Mouse (Mus musculus): ENCODE measurements around the gene Fam129a. TPM values are rescaled to one million over a fixed set of nuclear protein-coding genes. Genes with fewer than 3 reads are reported as not detected.
"Not testable (repeated sequence)": the region's sequence is repeated elsewhere in the genome, so short reads cannot be mapped to it uniquely, and the experiment has no call there.

Fam129a gene
- polyA plus RNA-seq, 1 experiment, result 19.9 TPM

DNA sequence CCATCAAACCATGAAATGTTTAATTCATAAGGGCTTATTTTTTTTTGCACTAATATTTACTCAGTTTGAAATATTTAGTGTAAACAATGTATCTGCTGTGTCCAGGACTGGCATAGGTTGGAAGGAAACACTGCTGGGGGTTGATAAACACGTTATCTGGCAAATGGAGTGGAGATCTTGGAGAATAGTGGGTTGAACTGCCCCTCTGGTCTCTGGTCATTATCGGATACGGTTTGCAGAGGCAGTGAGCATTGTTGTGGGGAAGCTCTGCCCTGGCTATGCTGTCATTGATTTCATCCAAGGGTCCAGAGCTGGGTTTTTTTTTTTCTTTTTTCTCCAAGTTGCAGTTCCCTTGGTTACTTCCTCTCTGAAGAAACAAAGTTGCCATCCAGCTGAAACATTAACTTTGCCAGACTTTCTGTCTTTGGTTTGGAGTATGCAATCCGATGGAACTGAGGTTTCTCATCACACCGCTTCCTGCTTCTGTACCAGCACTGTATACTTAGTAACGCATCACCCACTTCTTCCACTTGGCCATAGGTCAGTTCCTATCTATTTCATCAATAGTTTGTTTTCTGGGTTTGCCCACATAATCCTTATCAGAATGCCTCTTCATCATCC lies 26.8 kb downstream of the Fam129a start:
- Histone ChIP-seq H3K36me3 (ENCODE audit: control insufficient read depth, insufficient read depth, low read length, poor library complexity, severe bottlenecking) (peaks cover 2% of the 10 kb centered on the region; the same call in 1 of the 2 replicates), H3K27me3 (ENCODE audit: control insufficient read depth, insufficient read depth, low read length, poor library complexity, severe bottlenecking) (no peaks in the 10 kb centered on the region), H3K4me3 (ENCODE audit: low read depth, low read length) (no peak overlapping the region), H3K27ac (ENCODE audit: insufficient read depth, low read length) (no peak overlapping the region), H3K9me3 (replicated peaks; ENCODE audit: control insufficient read depth, insufficient read depth, low read length, poor library complexity, severe bottlenecking) (peaks cover 5% of the 10 kb centered on the region), H3K4me1 (ENCODE audit: control insufficient read depth, insufficient read depth, low read length) (no peaks in the 10 kb centered on the region), H3K9ac (ENCODE audit: low read depth, poor library complexity, severe bottlenecking) (no peak overlapping the region)
- TF ChIP-seq POLR2A (IDR thresholded peaks at IDR 0.05; ENCODE audit: insufficient read depth, low read length) (no peak), EP300 (IDR thresholded peaks at IDR 0.05; ENCODE audit: insufficient read depth, low read depth, low read length) (no peak), CTCF (IDR thresholded peaks at IDR 0.05; ENCODE audit: low read depth, low read length) (no peak)

DNA sequence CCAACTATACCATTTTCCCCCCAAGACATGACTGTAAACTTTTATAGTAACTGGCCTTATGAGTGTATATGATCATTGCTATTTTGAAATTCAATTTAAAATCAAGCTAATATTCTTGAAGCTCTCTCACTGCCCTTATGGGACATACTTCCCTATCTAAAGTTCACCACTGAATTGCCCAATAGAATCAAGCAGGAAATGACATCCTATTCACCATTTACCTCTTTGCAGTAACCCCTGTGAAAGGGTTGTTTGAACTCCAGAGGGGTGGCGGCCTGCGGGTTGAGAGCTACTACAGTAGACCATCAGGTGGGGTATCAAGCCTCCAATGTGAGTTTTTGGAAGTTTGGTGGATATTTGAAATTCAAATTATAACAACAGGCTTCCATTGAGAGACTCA lies 27.9 kb downstream of the Fam129a start:
- H3K9ac ChIP-seq (ENCODE audit: low read depth, poor library complexity, severe bottlenecking), result no peak overlapping the region
- TF ChIP-seq EP300 (IDR thresholded peaks at IDR 0.05; ENCODE audit: insufficient read depth, low read depth, low read length), result no peak

DNA sequence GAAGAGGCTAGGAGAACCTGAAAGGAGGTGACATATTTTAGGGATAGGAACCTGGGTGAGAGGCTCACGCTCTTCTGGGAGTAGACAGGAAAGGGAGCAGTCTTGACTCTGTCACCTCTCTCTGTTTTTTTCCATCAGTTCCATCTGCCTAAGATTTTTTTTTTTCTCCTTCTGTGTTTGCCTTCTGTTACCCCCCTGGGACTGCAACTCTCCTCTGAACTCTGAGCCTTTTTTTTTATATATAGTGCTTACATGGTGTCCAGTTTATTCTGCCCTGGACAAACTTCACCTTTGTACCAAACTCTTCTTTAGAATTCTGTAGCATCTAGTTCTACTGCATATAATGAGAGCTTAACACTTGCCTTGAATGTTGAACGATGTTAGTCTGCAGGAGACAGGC lies 33.3 kb downstream of the Fam129a start:
- Histone ChIP-seq H3K9me3 (replicated peaks; ENCODE audit: control insufficient read depth, insufficient read depth, low read length, poor library complexity, severe bottlenecking) (no peaks in the 10 kb centered on the region), H3K4me1 (ENCODE audit: control insufficient read depth, insufficient read depth, low read length) (no peaks in the 10 kb centered on the region), H3K27ac (ENCODE audit: insufficient read depth, low read length) (no peak overlapping the region), H3K9ac (ENCODE audit: low read depth, poor library complexity, severe bottlenecking) (no peak overlapping the region), H3K36me3 (ENCODE audit: control insufficient read depth, insufficient read depth, low read length, poor library complexity, severe bottlenecking) (no peaks in the 10 kb centered on the region; the same call in 1 of the 2 replicates), H3K4me3 (ENCODE audit: low read depth, low read length) (no peak overlapping the region), H3K27me3 (ENCODE audit: control insufficient read depth, insufficient read depth, low read length, poor library complexity, severe bottlenecking) (no peaks in the 10 kb centered on the region)
- TF ChIP-seq CTCF (IDR thresholded peaks at IDR 0.05; ENCODE audit: low read depth, low read length) (no peak), POLR2A (IDR thresholded peaks at IDR 0.05; ENCODE audit: insufficient read depth, low read length) (no peak), EP300 (IDR thresholded peaks at IDR 0.05; ENCODE audit: insufficient read depth, low read depth, low read length) (no peak)

More for the DNA sequence above, 27.9 kb downstream of the Fam129a start:
- Histone ChIP-seq H3K27ac (ENCODE audit: insufficient read depth, low read length) (no peak overlapping the region), H3K27me3 (ENCODE audit: control insufficient read depth, insufficient read depth, low read length, poor library complexity, severe bottlenecking) (no peaks in the 10 kb centered on the region), H3K9me3 (replicated peaks; ENCODE audit: control insufficient read depth, insufficient read depth, low read length, poor library complexity, severe bottlenecking) (peaks cover 5% of the 10 kb centered on the region; the same call in 1 of the 2 replicates), H3K4me1 (ENCODE audit: control insufficient read depth, insufficient read depth, low read length) (no peaks in the 10 kb centered on the region), H3K36me3 (ENCODE audit: control insufficient read depth, insufficient read depth, low read length, poor library complexity, severe bottlenecking) (no peaks in the 10 kb centered on the region; the same call in 1 of the 2 replicates), H3K4me3 (ENCODE audit: low read depth, low read length) (no peak overlapping the region)

DNA sequence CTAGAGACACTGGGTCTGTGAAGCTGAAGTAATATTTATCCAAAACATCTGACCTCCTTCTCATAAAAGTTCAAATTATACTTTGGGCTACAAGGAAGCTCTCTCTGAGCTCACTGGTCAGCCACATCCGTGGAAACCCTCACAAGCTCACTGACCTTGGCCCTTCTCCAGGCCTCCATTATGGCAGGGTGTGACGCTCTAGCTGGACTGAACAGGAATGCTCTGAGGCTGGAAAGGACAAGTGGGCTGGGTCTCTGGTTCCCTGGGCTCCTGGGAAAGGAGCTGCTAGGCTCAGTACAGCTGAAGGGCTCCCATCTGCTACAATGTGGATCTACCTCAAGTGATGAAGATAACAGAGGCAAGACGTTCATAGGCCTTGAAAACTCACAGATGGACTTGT lies 37.0 kb downstream of the Fam129a start:
- H3K36me3 ChIP-seq (ENCODE audit: control insufficient read depth, insufficient read depth, low read length, poor library complexity, severe bottlenecking); H3K4me3 ChIP-seq (ENCODE audit: low read depth, low read length); H3K27me3 ChIP-seq (ENCODE audit: control insufficient read depth, insufficient read depth, low read length, poor library complexity, severe bottlenecking); H3K27ac ChIP-seq (ENCODE audit: insufficient read depth, low read length); H3K4me1 ChIP-seq (ENCODE audit: control insufficient read depth, insufficient read depth, low read length); H3K9ac ChIP-seq (ENCODE audit: low read depth, poor library complexity, severe bottlenecking); H3K9me3 ChIP-seq (replicated peaks; ENCODE audit: control insufficient read depth, insufficient read depth, low read length, poor library complexity, severe bottlenecking): not testable (repeated sequence)

DNA sequence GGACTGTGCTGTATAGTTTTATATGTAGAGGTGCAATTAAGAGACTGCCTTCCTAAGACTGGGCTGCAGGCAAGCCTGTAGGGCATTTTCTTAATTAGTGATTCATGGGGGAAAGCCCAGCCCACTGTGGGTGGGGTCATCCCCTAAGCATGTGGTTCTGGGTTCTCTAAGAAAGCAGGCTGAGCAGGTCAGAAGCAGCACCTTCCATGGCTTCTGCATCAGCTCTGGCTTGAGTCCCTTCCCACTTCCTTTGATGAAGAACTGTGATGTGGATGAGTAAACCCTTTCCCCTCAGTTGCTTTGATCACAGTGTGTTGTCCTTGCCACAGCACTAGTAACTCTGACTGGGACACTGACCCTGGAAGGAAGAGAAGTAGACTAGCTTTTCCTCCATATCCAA lies 39.6 kb downstream of the Fam129a start:
- H3K27me3 ChIP-seq (ENCODE audit: control insufficient read depth, insufficient read depth, low read length, poor library complexity, severe bottlenecking), result no peaks in the 10 kb centered on the region
- H3K4me1 ChIP-seq (ENCODE audit: control insufficient read depth, insufficient read depth, low read length), result no peaks in the 10 kb centered on the region
- no peak overlapping the region for H3K4me3 ChIP-seq (ENCODE audit: low read depth, low read length)
- no peaks in the 10 kb centered on the region for H3K9me3 ChIP-seq (replicated peaks; ENCODE audit: control insufficient read depth, insufficient read depth, low read length, poor library complexity, severe bottlenecking)
- TF ChIP-seq POLR2A (IDR thresholded peaks at IDR 0.05; ENCODE audit: insufficient read depth, low read length), result no peak
- no peak for TF ChIP-seq EP300 (IDR thresholded peaks at IDR 0.05; ENCODE audit: insufficient read depth, low read depth, low read length)
- no peak for TF ChIP-seq CTCF (IDR thresholded peaks at IDR 0.05; ENCODE audit: low read depth, low read length)
- no peak overlapping the region for H3K9ac ChIP-seq (ENCODE audit: low read depth, poor library complexity, severe bottlenecking)
- H3K27ac ChIP-seq (ENCODE audit: insufficient read depth, low read length), result no peak overlapping the region
- no peaks in the 10 kb centered on the region; the same call in 1 of the 2 replicates for H3K36me3 ChIP-seq (ENCODE audit: control insufficient read depth, insufficient read depth, low read length, poor library complexity, severe bottlenecking)

DNA sequence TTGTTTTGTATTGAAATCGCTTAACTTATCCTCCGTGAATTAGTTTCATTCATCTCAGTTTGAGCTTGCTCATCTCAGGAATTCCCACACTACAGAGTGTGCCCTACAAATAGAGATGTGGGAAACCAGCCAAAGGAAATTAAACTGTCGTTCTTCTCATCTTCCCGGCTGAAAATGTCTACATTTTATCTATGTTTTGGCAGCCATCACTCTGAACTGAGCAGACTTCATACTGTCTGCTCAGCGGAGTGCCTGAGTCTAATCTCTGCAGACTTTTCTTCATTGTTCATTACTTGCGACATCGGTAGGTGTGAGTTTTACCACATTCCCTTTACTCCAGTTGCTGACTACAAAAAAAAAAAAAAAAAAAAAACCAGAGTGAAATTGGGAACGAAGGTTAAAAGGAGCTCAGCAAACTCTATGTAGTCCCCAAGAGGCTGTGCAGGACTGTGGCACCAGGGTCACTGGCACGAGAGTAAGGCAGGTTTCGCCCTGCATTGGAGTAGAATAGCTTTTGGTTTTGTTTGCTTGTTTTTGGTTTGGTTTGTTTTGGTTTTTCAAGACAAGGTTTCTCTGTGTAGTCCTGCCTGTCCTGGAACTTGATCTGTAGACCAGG lies 43.4 kb downstream of the Fam129a start:
- TF ChIP-seq CTCF (IDR thresholded peaks at IDR 0.05; ENCODE audit: low read depth, low read length) (no peak), EP300 (IDR thresholded peaks at IDR 0.05; ENCODE audit: insufficient read depth, low read depth, low read length) (no peak), POLR2A (IDR thresholded peaks at IDR 0.05; ENCODE audit: insufficient read depth, low read length) (no peak)
- no peak overlapping the region for H3K4me3 ChIP-seq (ENCODE audit: low read depth, low read length)
- H3K9me3 ChIP-seq (replicated peaks; ENCODE audit: control insufficient read depth, insufficient read depth, low read length, poor library complexity, severe bottlenecking), result no peaks in the 10 kb centered on the region
- no peaks in the 10 kb centered on the region for H3K27me3 ChIP-seq (ENCODE audit: control insufficient read depth, insufficient read depth, low read length, poor library complexity, severe bottlenecking)
- no peak overlapping the region for H3K9ac ChIP-seq (ENCODE audit: low read depth, poor library complexity, severe bottlenecking)
- H3K4me1 ChIP-seq (ENCODE audit: control insufficient read depth, insufficient read depth, low read length), result no peaks in the 10 kb centered on the region
- H3K36me3 ChIP-seq (ENCODE audit: control insufficient read depth, insufficient read depth, low read length, poor library complexity, severe bottlenecking), result no peaks in the 10 kb centered on the region
- no peak overlapping the region for H3K27ac ChIP-seq (ENCODE audit: insufficient read depth, low read length)

Data from ES-Bruce4 (cell line).